Comparison of ENCODE assay signal across 8 mouse cellular contexts in the genomic region with DNA sequence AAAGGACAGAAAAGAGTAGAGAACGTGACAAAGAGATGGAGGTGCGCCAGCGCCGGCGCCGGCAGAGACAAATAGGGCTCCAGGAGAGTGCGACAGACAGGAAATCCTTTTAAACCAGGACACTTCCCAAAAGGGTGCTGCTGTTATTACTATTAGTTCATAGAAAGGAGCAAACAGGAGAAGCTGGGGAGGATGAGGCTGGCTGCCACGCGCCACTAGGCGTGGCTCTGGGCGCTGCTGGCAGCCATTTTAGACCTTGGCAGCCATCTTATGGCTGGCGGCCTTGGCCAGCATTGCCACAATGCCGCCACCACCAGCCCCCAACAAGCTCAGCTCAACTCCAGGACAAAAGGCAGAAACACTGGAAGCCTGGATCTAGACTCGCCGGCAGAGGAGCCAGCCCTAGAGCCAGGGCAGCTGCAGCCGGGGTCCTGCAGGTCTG. TPM values are rescaled to one million over a fixed set of nuclear protein-coding genes. Genes with fewer than 3 reads are reported as not detected.
A peak's percentile ranks its signal among the peaks of the same experiment; 100 is the strongest.
DNase-seq lines count a peak whose midpoint lies in the region; ATAC-seq lines count a peak whose summit lies in the region.

No protein-coding gene starts in this region.

- H3K9me3 ChIP-seq in erythroblast, embryonic 14.5 days (ENCODE audit: control insufficient read depth, low read length), result peaks cover 3% of the 10 kb centered on the region
- H3K9me3 ChIP-seq in limb, embryonic 10.5 days (replicated peaks), result no peaks in the 10 kb centered on the region
- no peaks in the 10 kb centered on the region for H3K9me3 ChIP-seq in midbrain, embryonic 15.5 days

- peak overlapping the region; percentile 66 for H3K27ac ChIP-seq in limb, embryonic 10.5 days
- peak overlapping the region; percentile 76 for H3K27ac ChIP-seq in midbrain, embryonic 15.5 days

- DNase-seq in ZHBTc4 (ENCODE audit: low read depth, low spot score) (peak; percentile 78), adipocyte (ENCODE audit: low spot score) (no peak)
- DNase-seq in gastrocnemius, postnatal 36 days, result peak; percentile 48 to 65
- no peak for DNase-seq in limb, embryonic 10.5 days (ENCODE audit: low spot score)
- no peak for DNase-seq in yolk sac, embryonic 10.5 days (ENCODE audit: low spot score)

- H3K27me3 ChIP-seq in erythroblast, embryonic 14.5 days (ENCODE audit: control insufficient read depth), result no peaks in the 10 kb centered on the region; the same call in 1 of the 2 replicates
- H3K27me3 ChIP-seq in limb, embryonic 10.5 days (ENCODE audit: low read depth, poor library complexity, severe bottlenecking), result peaks cover 92% of the 10 kb centered on the region
- H3K27me3 ChIP-seq in midbrain, embryonic 15.5 days (replicated peaks), result 0 out of 2 replicates have a peak, but pooled peaks cover 2% of the 10 kb centered on the region

- H3K4me1 ChIP-seq in erythroblast, embryonic 14.5 days (ENCODE audit: control insufficient read depth), result peaks cover 100% of the 10 kb centered on the region
- H3K4me1 ChIP-seq in limb, embryonic 10.5 days, result peaks cover 59% of the 10 kb centered on the region
- H3K4me1 ChIP-seq in midbrain, embryonic 15.5 days, result peaks cover 48% of the 10 kb centered on the region

- H3K9ac ChIP-seq in midbrain, embryonic 15.5 days, result no peak overlapping the region

- ATAC-seq in erythroblast, adult 5-6 weeks (replicated peaks; ENCODE audit: low FRiP score, poor library complexity, severe bottlenecking), result no peak
- ATAC-seq in midbrain, embryonic 15.5 days (replicated peaks), result no peak

- no peak overlapping the region for H3K4me2 ChIP-seq in midbrain, embryonic 15.5 days

- intact Hi-C loops in gastrocnemius, postnatal 36 days (cut with DNase I), result no loop called here

- peak overlapping the region; percentile 63 for H3K4me3 ChIP-seq in erythroblast, embryonic 14.5 days (replicated peaks)
- peak overlapping the region; percentile 6; the same call in 1 of the 2 replicates for H3K4me3 ChIP-seq in limb, embryonic 10.5 days
- no peak overlapping the region for H3K4me3 ChIP-seq in midbrain, embryonic 15.5 days

- peaks cover 67% of the 10 kb centered on the region for H3K36me3 ChIP-seq in erythroblast, embryonic 14.5 days (ENCODE audit: control insufficient read depth)
- peaks cover 12% of the 10 kb centered on the region; the same call in 1 of the 2 replicates for H3K36me3 ChIP-seq in limb, embryonic 10.5 days
- no peaks in the 10 kb centered on the region for H3K36me3 ChIP-seq in midbrain, embryonic 15.5 days (replicated peaks)

- 90% methylated on average over 16 of the region's 16 CpGs for WGBS in limb, embryonic 10.5 days
- 79% methylated on average over 16 of the region's 16 CpGs for WGBS in midbrain, embryonic 15.5 days

RNA-seq across cellular contexts. Expression of a gene that starts 7.1 kb away (rescaled TPM):
- 11.0 and 11.9 TPM in 2 replicates for polyA plus RNA-seq in erythroblast, embryonic 14.5 days (2012)
- 7.9 and 18.1 TPM in 2 replicates for total RNA-seq in erythroblast, adult 5-6 weeks (2015; ENCODE audit: low replicate concordance)
- 3.6 and 12.9 TPM in 2 replicates for total RNA-seq in erythroblast, adult 5-6 weeks (2017; ENCODE audit: low replicate concordance)
- 1 to 10 TPM in 1 of 2 experiments, not detected in 1; 1.0 TPM for total RNA-seq in gastrocnemius, postnatal 36 days (2021)
- 3.7 and 8.1 TPM in 2 replicates for polyA plus RNA-seq in limb, embryonic 10.5 days (2016; fragmentation: Nextera tagmentation; extraction: Ambion mirVana)
- 0.97 and 1.8 TPM in 2 replicates for polyA plus RNA-seq in midbrain, embryonic 15.5 days (2015; fragmentation: Nextera tagmentation; extraction: Ambion mirVana)

RNA-seq across cellular contexts. Expression of a gene that starts 28.7 kb away (rescaled TPM):
- polyA plus RNA-seq in erythroblast, embryonic 14.5 days (2012), result 61.4 and 62.8 TPM in 2 replicates
- 37.4 and 40.3 TPM in 2 replicates for total RNA-seq in erythroblast, adult 5-6 weeks (2015; ENCODE audit: low replicate concordance)
- 43.1 and 44.2 TPM in 2 replicates for total RNA-seq in erythroblast, adult 5-6 weeks (2017; ENCODE audit: low replicate concordance)
- total RNA-seq in gastrocnemius, postnatal 36 days (2021), result 1 to 10 TPM in 1 of 2 experiments, under 1 TPM in 1; 0.96 to 1.4 TPM
- 4.6 and 4.7 TPM in 2 replicates for polyA plus RNA-seq in limb, embryonic 10.5 days (2016; fragmentation: Nextera tagmentation; extraction: Ambion mirVana)
- polyA plus RNA-seq in midbrain, embryonic 15.5 days (2015; fragmentation: Nextera tagmentation; extraction: Ambion mirVana), result 3.4 and 4.2 TPM in 2 replicates

RNA-seq across cellular contexts. Expression of a gene that starts 42.3 kb away (rescaled TPM):
- polyA plus RNA-seq in erythroblast, embryonic 14.5 days (2012), result 7.0 and 8.5 TPM in 2 replicates
- total RNA-seq in erythroblast, adult 5-6 weeks (2015; ENCODE audit: low replicate concordance), result 12.7 and 19.9 TPM in 2 replicates
- total RNA-seq in erythroblast, adult 5-6 weeks (2017; ENCODE audit: low replicate concordance), result 8.2 and 13.1 TPM in 2 replicates
- 10 to 100 TPM; 18.1 to 20.1 TPM for total RNA-seq in gastrocnemius, postnatal 36 days (2021)
- polyA plus RNA-seq in limb, embryonic 10.5 days (2016; fragmentation: Nextera tagmentation; extraction: Ambion mirVana), result 31.7 and 32.0 TPM in 2 replicates
- polyA plus RNA-seq in midbrain, embryonic 15.5 days (2015; fragmentation: Nextera tagmentation; extraction: Ambion mirVana), result 16.3 and 17.2 TPM in 2 replicates

RNA-seq across cellular contexts. Expression of a gene that starts 43.8 kb away (rescaled TPM):
- polyA plus RNA-seq in erythroblast, embryonic 14.5 days (2012), result 8.9 and 9.0 TPM in 2 replicates
- 9.8 and 16.9 TPM in 2 replicates for total RNA-seq in erythroblast, adult 5-6 weeks (2015; ENCODE audit: low replicate concordance)
- 18.3 and 21.5 TPM in 2 replicates for total RNA-seq in erythroblast, adult 5-6 weeks (2017; ENCODE audit: low replicate concordance)
- total RNA-seq in gastrocnemius, postnatal 36 days (2021), result 10 to 100 TPM; 39.8 to 43.3 TPM
- polyA plus RNA-seq in limb, embryonic 10.5 days (2016; fragmentation: Nextera tagmentation; extraction: Ambion mirVana), result 71.7 and 79.3 TPM in 2 replicates
- polyA plus RNA-seq in midbrain, embryonic 15.5 days (2015; fragmentation: Nextera tagmentation; extraction: Ambion mirVana), result 63.3 and 66.7 TPM in 2 replicates

Comparison
In these comparisons a context has a peak if more than half of its experiments do, and no peak if none do; other contexts are left out.
1. DNase-seq: peak in ZHBTc4 (single experiment) and gastrocnemius, postnatal 36 days (2 of 2); none in limb, embryonic 10.5 days (single experiment), adipocyte (single experiment) and yolk sac, embryonic 10.5 days (single experiment).
2. RNA of a gene that starts 28.7 kb away (polyA plus RNA-seq): 61.4 to 62.8 TPM in erythroblast, embryonic 14.5 days; 4.6 to 4.7 TPM in limb, embryonic 10.5 days and 3.4 to 4.2 TPM in midbrain, embryonic 15.5 days; every median in the first group is over 10 times any median in the second.